Mouse (Mus musculus): ENCODE results near the gene Arsg.

Arsg gene

DNA sequence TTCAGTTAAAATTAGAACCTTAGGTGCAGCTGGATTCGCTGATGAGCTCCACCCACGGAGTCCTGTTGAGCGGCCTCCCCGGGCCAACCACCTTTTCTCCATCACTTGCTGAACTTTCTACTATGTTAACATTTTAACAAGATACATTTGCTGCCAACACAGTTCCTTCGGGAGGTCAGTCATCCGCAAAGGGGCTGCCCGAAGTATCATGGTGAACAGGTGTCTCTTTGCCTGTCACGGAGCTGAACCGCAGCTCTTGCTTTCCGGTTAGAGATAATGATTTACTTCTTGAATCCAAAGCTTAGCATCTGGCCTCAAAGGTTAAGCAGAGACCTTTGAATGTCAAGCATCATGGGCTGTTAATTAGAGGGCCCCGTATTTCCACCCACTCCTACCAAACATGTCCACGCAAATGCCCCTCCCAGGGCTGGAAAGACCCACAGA, 72.5 kb downstream of the Arsg start:
- DNase-seq (ENCODE audit: low spot score in 2 of 2), result peak; percentile 35 to 57

- peak in 1 of 2 experiments; percentile 33 for DNase-seq (ENCODE audit: low spot score in 2 of 2)
Observed at GRCm38 (mm10) chr11:109546305-109547001, 73.3 kb downstream of the Arsg start.

DNA sequence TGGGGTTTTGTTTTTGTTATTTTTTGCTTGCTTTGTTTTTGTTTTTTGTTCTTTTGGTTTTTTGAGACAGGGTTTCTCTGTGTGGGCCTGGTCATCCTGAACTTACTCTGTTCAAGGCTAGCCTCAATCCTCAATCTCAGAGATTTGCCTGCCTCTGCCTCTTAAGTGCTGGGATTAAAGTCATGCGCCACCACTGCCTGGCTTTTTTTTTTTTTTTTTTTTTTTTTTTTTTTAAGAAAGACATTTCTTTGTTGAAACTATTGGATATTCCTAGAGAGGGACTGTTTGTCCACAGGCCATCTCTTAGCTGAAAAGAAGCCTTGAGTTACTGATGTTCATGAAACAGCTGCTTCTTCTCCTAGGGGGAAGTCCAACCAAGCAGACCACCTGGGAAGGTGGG, 74.5 kb downstream of the Arsg start:
- DNase-seq (ENCODE audit: low spot score in 2 of 2), result no peak

DNA sequence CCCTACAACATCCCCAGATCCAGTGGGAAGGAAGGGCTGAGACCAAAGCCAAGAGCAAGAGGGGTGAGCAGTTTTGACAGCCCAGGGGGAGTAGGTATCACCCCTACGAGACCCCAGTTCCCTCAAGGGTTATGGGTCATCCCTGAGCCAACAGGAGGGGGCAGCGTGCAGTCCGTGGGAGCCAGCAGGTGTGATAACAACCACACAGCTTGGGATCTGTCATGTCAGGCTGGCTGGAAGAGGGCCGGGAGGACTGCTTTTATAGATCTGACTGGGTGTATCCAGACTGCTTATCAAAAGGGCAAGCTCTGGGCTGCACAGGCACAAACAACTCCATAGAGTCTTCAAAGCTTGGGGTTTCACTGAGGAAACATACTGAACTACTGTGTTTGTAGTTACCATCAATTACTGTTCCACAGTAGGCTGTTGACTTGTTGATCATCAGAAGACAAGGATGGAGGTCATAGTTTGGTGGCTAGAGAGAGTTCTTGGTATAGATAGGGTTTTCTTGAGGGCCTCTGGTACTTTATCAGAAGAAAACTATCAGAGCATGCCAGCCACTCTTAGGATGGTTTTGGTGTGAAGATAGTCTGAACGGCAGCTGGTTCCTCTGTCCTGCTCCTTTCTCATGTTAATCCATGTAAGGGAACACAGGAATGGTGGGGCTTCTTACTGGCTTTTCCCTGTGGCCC, 76.6 kb downstream of the Arsg start:
- DNase-seq (ENCODE audit: low spot score in 2 of 2), result peak; percentile 73 to 80

GRCm38 (mm10) chr11:109553921-109554320, 80.7 kb downstream of the Arsg start:
- no peak for DNase-seq (ENCODE audit: low spot score in 2 of 2)

- DNase-seq (ENCODE audit: low spot score in 2 of 2), result no peak
Observed at GRCm38 (mm10) chr11:109554443-109554842, 81.3 kb downstream of the Arsg start.

GRCm38 (mm10) chr11:109556130-109556529, 83.0 kb downstream of the Arsg start:
- peak in 1 of 2 experiments; percentile 52 for DNase-seq (ENCODE audit: low spot score in 2 of 2)

DNA sequence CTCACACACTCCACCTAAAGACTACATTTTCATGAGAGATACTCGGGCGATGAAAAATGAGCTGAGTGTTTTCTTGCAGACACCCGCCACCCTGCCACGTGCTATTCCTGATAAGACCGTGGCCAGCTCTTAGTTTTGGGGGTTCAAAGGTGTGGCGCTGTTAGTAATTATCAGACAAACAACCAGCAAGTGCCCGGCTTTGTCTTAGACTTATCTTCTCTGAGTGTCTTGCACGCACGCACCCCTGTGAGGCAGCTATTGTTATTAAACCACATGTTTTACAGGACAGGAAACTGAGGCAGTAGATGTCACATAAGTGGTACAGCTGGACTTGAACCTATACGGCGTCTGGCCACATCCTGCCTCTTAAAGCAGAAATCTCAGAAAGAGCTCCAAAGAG, 84.2 kb downstream of the Arsg start:
- DNase-seq (ENCODE audit: low spot score in 2 of 2), result peak; percentile 50 to 76

DNA sequence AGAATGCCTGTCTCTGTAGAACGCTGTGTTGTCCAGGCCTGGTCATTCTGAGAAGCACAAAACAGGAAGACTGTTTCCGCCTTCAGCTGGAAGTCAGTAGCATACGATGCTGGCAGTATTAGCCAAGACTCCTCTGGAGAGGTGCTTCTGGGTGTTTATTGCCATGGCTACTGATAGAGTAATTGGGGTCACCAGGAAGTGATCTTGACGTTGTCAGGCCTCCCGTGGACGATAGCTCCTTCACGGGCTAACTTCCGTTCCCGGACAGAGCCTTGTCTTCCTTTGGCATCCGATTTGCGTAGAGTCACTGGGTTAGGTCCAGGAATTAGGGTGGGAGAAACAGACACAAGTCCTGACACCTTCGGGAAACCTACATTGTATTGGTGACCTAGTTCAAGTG, 86.1 kb downstream of the Arsg start:
- no peak for DNase-seq (ENCODE audit: low spot score in 2 of 2)

DNA sequence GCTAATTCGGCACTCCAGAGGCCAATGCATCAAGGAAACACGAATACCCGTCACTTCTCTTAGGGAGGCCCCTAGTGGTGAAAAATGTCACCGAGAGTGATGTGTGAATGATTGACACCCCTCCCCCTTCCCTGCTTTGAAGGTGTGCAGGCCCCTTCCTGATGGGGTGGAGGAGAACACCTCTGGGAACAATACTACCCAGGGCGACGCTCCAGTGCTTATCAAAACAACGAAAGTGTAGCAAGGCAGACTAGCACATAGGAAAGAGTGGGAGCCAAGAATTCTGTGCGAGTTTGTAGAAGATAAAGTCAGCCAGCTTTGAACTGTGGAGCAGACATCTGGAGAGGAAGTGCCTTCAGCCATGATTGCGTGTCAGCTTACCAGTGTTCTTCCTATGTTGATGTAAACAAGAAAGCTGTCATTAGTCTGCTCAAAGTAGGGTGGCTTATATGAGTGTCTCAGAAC, 87.7 kb downstream of the Arsg start:
- peak in 1 of 2 experiments; percentile 78 for DNase-seq (ENCODE audit: low spot score in 2 of 2)

GRCm38 (mm10) chr11:109561445-109561844, 88.3 kb downstream of the Arsg start:
- DNase-seq (ENCODE audit: low spot score in 2 of 2), result no peak

- no peak for DNase-seq (ENCODE audit: low spot score in 2 of 2)
Observed at GRCm38 (mm10) chr11:109563708-109564107, 90.5 kb downstream of the Arsg start.

DNA sequence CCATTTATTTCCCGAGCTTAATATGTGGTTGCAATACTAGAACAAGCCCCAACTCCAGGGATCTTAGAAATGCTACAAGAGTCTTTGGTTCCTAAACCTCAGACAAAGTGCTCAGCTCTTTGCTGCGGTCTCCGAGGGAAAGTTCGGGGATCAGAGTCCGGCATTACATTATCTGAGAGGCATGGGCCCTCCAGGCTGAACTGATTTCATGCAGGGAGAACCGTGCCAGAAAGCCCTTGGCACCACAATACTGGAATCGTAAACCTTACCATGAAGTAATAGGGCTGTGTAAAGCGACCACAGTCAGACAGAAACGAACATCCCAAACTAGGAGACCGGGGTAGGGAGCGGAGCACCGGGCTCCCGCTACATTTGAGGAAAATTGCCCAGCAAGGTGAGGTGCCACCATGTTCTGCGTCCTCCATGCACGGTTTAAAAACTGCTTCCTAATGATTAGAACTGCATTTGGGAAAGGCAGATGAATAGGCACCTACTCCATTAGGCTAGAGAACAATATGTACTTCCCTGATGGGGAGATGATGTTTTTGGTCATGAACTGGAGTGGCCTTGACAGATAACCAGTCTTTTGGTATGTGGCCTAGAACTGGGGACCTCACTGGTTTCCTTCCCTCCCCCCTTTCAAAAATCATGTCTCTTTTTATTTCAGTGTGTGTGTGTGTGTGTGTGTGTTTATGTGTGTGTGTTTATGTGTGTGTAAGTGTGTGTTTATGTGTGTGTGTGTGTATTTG, 91.5 kb downstream of the Arsg start:
- DNase-seq (ENCODE audit: low spot score in 2 of 2), result no peak

DNA sequence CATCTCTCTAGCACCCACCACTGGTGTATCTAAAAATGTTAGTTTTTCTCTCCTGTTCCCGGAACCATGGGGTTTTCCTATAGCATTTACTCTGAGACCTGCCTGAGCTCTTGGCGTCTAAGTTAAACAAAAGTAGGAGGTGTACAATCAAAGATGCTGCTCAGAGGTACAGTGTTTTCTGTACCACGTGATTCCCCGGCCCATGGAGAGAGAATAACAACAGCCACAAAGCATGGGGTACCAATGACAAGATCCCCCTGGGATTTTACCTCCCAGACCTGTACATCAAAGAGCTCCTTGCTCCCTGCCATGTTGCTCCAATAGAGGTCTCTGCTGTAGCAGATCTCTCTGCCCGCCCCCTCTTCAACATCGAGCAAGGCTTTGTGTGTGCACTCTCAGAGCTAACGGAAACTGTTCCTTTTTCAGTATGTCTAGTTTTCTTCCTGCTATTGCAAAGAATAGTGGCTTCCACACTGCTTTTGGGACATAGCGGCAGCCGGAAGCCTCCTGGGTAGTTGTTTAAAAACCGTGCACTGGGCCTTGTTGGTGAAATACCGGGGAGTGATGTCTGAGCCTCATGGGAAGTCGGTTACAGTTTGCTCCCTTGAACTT, 95.9 kb downstream of the Arsg start:
- no peak for DNase-seq (ENCODE audit: low spot score in 2 of 2)

DNA sequence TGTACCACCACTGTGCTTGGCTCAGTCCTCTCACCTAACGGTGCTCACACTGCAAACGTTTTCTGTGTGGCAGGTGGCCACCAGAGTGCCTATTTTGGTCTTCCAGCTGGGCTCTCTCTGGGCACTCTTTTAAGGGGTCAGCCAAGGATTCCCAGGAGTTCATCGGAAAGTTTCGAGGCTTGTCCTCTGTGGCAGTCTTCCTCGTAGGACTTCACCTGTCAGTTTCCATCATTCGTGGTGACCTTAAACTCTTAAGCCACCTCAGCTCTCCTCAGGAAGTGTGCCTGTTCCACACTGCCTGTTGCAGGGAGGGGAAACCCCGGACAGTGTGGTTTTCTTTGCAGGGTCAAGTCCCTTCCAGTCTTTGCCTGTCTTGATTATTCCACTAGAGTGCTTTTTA, 96.6 kb downstream of the Arsg start:
- DNase-seq (ENCODE audit: low spot score in 2 of 2), result no peak

GRCm38 (mm10) chr11:109572051-109572450, 98.9 kb downstream of the Arsg start:
- no peak for DNase-seq (ENCODE audit: low spot score in 2 of 2)

GRCm38 (mm10) chr11:109574604-109575003, 101.4 kb downstream of the Arsg start:
- no peak for DNase-seq (ENCODE audit: low spot score in 2 of 2)

DNA sequence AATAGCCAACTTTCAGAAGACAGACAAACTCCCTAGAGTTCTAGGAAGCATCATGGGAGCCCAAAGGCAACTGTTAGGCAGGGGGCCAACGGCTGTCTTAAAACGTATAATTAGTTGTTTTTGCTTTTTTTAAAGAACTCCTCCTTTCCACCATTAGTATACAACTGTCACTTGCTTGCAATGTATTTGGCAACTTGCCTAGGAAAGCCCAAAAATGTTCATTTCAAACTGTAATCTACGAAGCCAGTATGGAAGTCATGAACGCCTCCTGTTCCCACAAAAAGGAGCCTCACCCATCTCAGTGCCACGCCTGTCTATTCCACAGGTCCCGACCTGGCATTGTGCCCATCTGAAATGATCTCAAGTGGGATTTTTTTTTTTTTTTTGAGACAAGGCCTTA, 102.7 kb downstream of the Arsg start:
- no peak for DNase-seq (ENCODE audit: low spot score in 2 of 2)

- DNase-seq (ENCODE audit: low spot score in 2 of 2), result no peak
Observed at GRCm38 (mm10) chr11:109578536-109578935, 105.4 kb downstream of the Arsg start.

GRCm38 (mm10) chr11:109579999-109580398, 106.8 kb downstream of the Arsg start:
- DNase-seq (ENCODE audit: low spot score in 2 of 2), result no peak

- DNase-seq (ENCODE audit: low spot score in 2 of 2), result peak in 1 of 2 experiments; percentile 60
Observed at GRCm38 (mm10) chr11:109583986-109584385, 110.8 kb downstream of the Arsg start.

All from spleen, postnatal 10 days (tissue).